Mouse (Mus musculus) left cerebral cortex, adult 8-10 months (tissue): ENCODE data around the gene Hoxa13. TPM values are rescaled to one million over a fixed set of nuclear protein-coding genes. Genes with fewer than 3 reads are reported as not detected.

Source experiments
- DNase-seq, 2 experiments: peaks; one replicate each; pipeline ENCODE4 v3.0.0; 2022; ENCODE audit warnings: low spot score in 2 of 2
- total RNA-seq, 4 experiments: library from RNA; stranded (reverse); gene quantifications; 2 replicates each; pipeline ENCODE4 v1.2.4; 2022

Hoxa13 gene
- not detected for total RNA-seq

DNA sequence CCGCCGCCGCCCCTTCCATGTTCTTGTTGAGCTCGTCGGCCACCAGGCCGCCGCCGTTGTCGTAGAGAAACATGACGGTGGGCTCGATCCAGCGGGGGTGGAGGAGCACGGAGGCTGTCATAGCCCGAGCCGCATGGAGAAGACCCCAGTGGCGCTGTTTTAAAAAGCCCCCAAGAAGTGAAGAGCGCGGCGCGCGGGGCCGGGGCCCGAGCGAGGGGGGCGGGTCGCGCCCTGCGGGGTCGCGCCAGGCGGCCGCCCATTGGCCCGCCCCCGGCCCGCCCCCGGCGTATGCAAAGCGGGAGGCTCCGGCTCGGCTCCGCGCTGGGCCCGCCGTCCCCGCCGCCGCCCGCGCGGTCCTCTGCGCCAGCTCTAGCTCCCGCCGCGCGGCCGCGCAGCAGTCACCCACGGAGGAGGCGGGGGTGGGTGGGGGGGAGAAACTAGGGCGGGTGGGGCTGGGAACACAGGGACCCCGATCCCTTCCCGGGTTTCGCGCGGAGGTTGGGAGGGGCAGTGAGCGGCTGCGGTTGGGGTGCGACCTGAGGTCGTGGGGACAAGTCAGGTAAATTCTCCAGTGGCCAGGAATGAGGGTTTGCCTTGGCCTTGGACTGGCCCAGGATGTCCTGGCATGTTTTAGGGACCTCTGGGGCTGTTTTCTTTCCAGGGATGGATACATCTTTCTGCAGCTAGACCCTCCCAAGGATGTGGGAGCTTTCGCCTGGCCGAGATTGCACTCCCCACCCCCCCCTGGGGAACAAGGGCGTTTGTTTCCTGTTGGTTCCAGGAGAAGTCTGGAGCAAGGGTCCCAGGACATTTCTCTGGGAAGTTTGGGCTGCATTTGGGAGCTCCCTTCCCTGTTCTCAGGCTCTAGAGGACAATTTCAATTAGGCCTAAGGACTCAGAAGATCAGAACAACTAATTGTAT lies at the start of gene Hoxa13:
TSS of gene Hoxa13 (minus strand) at position 227 of the 922 bp plus-strand sequence.
- no peak for DNase-seq

DNA sequence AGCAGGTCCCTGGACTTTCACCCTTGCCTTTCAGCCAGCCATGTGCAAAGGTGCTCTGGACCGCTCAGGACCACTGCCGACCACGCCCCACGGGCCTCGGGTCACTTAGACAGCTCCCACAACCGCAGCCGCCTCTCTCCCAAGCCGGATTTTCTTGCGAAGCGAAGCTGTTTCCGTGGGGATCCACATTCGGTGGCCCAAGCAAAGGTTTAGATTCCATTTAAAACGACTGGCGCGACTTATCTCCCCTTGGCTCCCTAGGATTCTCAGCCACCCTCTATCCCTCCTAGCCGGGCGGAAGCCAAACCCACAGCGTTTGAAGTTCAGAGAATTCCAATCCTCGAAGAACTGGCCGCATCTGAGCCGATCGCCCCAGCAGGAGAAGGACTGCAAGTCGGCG lies 49.7 kb upstream of the Hoxa13 start:
- DNase-seq = no peak

DNA sequence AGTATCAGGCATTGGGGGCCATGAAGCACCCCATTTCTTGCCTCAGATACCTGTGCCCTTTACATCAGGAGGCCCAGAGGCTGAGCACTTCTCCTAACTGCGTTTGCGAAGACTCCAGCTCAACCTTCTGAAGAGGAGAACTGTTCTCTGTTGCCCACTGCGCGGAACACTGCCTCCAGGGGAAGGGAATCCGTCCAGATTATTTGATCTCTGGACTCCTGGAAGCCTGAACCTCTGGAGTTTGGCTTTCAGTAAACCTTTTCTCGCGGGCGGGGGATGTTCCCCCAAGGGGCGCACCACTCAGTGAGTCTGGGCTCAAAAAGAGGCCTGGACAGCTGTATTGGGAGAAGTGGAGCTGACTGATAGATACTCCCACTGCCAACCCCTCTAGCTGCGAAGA lies 49.1 kb upstream of the Hoxa13 start:
- no peak for DNase-seq

DNA sequence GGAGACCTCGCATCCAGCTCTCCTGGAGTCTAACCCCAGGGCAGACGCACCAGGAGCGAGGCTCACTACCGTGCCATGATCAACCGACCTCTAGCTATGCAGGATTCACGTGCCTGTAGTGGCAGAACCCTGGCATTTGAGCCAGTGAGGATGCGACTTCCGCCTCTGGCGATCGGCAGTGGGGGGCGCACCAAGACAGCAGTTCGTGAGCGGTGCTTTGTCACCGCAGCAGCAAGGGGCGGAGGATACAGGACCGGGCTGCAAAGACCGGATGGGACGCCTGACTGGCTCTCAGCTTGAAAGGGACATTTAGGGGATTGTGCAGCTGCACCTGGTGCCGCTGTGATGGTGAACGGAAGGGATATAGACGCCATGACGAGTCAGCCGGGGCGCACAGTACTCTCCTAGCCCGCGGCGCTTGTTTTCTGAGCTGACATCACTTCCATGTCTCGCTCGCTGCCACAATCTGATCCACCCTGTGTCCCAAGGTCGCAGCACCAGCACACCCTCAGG lies 45.3 kb upstream of the Hoxa13 start:
- peak; percentile 33 to 42 for DNase-seq

DNA sequence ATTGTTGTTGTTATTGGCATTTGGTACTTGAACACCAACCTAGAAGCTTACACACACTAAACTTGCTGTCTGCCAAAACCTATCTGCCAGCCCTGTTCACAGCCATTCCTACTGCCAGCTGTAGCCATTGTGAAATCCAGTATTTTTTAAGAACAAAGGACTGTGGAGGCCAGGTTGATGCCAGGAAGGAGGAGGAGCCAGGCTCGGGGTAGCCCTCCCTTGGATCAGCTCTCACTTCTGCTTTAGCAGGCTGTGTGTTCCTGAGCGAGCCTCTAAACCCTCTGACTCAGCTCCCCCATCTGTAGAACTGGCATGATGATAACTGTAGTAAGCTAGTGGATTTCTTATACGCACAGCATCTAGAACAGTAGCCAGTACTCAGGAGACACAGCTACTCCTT lies 42.7 kb upstream of the Hoxa13 start:
- DNase-seq = no peak

DNA sequence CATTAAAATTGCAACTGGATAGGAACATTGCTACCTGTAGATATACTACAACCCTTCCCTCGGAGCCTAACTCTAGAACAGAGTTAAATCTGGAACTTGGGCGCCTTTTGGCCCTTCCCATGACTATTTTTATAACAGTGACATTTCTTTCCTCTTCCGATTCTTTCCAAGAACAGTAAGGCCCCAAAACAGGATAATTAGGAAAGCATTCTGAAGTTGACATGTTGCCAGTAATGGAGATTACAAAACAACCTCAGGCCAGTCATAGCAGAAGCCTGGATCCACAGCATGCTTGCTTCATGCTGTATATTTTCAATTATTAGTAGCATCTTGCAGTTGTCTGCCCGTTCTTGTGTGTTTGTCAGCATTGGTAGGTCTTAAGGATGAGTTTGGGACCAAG lies 40.1 kb upstream of the Hoxa13 start:
- DNase-seq = no peak

DNA sequence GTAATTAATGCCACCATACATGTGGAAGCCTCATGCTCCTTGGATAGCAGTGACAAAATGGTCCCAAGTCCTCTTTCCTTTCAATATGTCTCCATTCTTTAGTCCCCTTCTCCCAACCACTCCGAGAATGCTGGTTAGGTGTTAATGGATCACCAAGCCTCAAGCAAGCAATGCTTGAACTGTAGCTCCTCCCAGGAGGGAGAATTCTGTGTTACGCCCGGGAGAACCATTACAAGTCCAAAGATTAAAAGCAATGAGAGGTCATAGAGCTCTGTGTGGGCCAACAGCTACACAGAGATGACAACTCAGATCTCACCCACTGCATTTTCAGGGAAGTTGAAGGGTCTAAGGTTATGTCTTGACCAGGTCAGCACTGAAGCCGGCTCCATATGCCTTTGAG lies 37.8 kb upstream of the Hoxa13 start:
- DNase-seq = no peak

DNA sequence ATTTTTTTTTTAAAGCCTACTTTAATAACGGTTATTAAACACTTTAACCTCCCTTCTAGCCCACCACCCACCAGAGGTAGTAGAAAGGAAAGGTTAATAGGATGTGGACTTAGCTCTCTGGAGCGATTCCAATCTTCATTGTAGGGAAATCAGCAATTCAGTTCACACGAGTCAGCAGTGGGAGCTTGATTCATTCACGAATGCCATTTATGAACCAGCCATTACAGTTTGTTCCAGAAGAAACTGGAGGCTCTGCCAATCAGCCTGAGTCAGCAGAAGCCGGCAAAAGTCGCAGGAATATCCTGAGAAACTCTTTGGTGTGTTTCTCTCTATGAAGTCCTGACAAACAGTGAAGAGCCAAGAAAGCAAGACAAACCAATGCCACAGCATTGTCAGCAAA lies 33.9 kb upstream of the Hoxa13 start:
- DNase-seq = no peak

DNA sequence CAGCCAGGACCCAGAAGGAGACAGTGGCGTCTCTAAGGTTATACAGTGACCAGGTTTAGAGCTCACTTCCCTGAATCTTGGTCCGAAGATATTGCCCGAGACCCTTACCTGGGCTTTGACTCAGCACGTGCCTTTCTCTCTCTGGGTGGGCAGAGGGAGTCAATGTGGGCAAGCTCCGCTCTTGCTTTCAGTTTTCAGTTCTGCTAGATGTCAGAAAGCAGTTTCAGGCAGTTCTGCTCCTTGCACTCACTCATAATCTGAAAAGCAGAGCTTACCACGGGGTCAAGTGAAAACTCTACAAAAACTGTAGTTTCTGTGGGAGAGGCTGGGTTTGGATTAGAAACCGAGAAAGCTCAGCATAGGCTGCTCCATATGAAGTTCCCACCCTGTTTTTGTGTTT lies 31.6 kb upstream of the Hoxa13 start:
- DNase-seq = no peak

DNA sequence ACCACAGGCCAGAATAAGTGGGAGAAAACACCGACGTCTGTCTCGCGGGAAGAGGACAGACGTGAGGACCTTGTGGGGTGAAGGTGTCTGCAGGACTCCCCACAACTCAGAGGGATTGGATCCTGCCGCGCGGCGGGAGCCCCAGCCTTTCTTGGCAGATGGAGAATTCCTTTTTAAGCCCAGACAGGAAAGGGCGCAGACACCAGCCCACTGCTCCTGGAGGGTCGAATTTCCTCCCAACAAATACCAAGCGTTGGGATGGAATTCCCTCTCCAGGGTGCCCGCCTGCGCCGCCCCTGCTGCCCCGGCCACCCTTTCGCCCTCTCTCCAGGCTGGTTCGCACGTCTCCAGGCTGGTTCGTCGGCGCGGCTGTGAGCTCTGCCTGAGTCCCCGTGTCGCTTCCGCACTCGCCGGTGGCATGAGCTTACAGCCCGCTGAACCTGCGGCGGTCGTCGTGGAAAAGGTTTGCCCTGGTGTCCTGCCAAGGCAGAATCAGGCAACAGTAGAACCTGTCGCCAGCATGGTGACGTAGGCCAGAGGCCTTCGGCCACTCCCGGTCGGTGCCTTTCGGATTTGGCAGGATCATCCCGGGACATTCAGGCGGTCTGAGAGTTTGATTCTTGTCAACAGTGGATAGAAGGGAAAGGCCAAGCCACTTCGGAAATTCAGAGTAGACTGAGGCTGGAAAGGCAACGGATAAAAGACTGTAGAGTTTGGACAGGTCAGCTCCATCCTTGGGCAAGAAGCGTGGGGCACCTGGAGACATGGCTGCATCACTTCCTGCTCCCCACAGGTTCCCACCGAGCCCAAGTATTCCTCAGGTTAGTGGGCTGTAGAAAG lies 30.6 kb upstream of the Hoxa13 start:
- DNase-seq = no peak

DNA sequence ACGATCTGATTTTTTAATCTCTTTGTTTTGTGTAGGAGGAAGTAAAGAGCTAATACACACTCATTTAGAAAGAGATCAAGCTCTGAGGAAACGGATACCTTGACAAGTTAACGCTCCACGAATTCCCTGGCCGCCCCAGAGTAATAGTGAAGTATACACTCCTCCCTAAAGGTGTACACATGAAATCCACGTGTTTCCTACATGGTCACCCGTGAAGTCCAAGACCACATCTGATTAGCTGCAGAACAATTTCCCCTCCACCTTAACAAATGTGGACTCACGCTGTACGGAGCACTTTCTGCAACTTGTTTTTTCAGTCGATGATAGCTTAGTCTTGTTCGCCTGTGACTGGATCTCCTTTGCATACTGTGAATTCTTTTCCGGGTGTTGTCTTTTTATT lies 29.5 kb upstream of the Hoxa13 start:
- DNase-seq = no peak

DNA sequence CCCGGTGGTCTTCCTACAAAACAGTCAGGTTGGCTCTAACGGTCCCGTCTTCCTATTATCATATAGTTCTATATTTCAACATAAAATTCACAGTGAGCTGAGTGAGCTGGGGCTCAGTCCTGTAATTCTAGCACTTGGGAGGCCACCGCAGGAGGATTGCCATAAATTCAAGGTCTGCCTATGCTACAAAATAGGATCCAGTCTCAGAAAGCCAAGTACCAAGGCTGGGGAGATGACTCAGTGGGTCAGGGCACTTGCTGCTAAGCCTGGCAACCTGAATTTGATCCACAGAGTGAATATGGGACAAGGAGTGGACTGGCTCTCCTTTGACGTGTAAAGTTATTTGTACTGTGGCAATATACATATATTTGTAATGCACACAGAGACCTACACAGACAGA lies 23.2 kb upstream of the Hoxa13 start:
- no peak for DNase-seq

DNA sequence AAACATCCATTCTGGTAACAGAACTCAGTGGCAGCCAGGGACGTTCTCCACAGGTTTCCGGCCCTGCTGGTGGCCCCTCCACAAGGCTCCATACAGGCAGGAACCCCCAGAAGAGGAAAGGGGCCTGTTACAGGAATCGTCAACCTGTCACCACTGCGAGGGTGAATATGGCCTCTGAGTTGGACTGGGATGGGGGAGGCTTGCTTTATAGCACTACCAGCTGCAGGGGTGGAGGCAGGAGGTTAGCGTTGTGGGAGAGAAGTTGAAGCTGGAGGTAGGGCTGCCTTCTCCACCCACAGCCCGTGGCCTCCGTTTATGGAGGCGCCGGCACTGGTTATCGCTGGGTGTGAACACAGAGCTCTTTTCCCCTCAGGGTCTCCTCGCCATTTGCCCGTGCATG lies 20.4 kb upstream of the Hoxa13 start:
- no peak for DNase-seq

DNA sequence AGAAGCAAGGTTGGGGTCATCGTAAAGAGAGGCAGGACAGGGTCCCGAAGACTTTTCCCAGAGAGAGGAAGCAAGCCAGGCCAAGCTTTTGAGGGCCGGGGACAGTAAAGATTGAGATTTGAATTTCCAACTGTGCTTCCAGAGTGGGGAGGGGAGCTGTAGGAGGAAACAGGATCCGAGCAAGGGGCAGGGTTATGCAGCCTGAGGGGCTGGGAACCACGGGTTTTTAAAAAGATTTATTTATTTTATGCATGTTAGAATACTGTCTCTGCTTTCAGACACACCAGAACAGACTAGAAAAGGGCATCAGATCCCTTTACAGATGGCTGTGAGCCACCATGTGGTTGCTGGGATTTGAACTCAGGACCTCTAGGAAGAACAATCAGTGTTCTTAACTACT lies 16.2 kb upstream of the Hoxa13 start:
- no peak for DNase-seq

DNA sequence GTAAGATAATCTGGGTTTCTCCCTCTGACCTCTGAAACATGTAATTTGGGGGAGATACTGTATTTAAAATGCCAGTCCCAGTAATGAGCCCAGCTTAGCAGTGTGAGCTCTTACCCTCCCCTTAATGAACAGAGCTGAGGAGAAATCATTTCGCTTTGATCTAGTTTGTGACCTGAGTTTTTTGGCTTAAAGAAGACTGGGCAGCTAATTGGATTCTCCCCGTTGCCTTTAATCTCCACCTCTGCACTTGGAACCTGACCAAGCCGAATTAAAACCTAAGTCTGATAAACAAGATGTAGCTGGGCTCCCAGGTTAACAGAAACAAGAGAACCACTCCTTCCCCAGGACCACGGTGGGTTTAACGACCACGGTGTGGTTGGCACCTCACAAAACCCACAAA lies 15.7 kb upstream of the Hoxa13 start:
- DNase-seq = no peak

DNA sequence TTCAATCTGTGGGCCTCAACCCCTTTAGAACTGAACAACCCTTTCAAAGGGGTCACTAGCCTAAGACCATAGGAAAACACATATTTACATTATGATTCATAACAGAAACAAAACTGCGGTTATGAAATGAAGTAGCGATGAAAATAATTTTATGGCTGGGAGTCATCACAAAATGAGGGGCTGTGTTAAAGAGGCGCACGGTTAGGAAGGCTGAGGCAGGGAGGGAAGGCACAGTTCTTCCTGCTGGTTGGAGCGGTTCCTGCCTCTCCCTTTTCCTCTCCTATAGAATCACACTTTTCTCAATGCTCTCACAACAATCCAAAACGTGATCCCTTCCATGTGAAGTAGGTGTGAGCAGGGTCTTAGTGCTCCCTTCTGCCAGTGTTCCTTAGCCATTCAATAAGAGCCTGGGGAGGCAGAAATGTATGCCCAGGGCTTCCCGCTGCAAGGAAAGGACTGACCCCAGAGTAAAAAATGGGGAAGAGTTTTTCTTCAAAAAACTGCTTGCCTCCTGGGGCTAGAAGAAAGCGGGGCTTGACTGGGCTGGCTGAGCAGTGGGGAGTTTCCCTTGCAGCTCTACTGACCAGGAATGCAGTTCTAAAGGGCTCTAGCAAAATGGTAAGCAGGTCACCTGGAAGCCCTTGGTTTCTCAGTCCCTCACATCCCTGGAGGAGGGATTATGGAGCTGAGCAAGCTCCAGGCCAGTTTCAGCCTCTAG lies 15.0 kb upstream of the Hoxa13 start:
- no peak for DNase-seq

DNA sequence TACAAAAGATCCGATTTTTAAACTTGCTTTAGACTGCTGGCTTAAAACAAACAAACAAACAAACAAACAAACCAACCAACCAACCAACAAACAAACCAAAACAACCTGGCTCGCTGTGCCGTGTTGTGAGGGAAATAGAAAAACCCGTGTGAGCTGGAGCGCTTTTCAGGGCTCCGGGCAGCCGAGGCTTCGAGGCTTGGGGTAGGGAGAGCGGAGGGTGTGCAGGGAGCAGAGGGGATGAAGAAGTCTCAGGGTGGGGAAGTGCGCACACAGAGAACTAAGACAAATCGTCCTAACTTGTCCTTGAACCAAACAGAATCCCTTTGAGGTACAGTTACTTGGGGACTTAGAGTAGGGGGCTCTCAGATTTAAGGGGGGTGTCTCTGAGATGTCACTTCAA lies 13.9 kb upstream of the Hoxa13 start:
- DNase-seq = no peak

DNA sequence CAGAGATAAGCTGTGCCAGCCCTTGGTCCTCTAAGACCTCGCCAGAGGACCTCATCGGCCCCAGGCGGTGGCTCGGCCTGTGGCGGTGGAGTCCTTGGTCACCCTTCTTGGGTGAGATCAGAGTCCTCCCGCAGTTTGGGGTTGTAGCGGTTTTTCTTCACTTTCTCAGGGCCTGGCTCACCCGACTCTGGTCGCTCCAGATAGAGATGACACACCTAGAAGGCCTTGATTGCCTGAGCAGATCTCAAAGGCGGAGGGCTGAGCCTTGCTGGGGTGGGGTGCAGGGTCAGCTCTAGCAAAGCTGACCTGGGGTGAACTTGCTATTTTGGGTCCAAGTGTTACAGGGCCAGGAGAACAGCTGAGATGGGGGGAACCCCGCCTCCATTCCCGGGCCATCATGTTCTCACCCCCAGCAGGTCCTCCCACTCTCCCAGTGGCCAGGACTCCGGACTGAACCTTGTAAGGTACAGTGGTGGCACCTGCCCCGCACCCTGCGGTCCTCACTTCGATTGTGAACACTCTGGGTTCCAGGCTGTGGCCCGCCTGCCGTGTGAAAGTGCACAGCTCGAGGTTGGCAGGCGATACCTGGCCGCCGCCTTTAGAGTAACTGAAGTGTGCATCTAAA lies 13.1 kb upstream of the Hoxa13 start:
- DNase-seq = no peak

DNA sequence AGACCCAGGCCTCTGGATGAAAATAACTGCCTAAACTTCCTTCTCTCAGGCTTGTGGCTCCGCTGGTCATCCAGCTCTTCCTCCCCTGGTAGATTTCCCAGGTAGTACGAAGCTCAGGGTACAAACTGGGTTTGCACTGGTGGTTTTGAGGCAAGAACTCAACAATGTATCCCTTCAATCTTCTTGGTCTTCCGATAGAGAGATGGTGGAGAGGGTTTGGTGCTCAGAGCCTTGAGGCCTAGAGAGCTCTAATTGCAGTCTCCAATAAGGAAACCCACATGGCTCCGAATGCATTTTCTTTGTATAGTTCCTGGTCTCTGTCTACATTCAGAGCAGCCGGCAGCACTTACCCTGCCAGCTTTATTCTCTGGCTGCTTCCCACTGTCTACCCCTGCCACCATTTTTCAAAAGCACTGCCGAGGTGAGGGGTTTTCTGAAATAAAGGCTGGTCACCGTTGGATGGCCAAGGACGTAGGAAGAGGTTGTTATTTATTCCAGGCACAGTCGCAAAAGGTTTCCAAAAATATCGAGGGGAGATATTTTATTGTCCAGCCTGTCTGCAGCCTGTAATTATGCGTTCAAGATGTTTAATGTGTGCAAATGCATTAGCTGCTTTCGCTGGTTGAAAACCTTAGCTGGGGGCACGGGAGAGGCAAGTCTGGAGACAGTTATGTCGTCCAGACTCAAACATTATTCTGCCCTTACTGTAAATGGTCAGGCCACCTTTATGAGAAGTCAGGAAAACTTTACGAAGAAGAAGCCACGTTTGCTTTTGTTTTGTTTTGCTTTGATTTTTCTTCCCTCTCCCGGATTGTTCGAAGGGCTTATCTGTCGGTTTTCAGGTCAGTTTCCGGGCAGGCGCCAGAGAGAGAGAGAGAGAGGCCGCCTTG lies 12.3 kb upstream of the Hoxa13 start:
- no peak for DNase-seq
